Mouse (Mus musculus) liver, postnatal 0 days (tissue): Measurements from ENCODE around the gene Foxk1.

Experiments
- CTCF ChIP-seq: sonication (generic); IDR thresholded peaks from 2 replicates; pipeline ENCODE4 v1.5.1; 2016; ENCODE audit warnings: antibody characterized with exemption, low read depth
- EP300 ChIP-seq: IDR thresholded peaks from 2 replicates; pipeline ENCODE4 v1.6.1; 2016; ENCODE audit warnings: antibody characterized with exemption, low read depth, mild to moderate bottlenecking

DNA sequence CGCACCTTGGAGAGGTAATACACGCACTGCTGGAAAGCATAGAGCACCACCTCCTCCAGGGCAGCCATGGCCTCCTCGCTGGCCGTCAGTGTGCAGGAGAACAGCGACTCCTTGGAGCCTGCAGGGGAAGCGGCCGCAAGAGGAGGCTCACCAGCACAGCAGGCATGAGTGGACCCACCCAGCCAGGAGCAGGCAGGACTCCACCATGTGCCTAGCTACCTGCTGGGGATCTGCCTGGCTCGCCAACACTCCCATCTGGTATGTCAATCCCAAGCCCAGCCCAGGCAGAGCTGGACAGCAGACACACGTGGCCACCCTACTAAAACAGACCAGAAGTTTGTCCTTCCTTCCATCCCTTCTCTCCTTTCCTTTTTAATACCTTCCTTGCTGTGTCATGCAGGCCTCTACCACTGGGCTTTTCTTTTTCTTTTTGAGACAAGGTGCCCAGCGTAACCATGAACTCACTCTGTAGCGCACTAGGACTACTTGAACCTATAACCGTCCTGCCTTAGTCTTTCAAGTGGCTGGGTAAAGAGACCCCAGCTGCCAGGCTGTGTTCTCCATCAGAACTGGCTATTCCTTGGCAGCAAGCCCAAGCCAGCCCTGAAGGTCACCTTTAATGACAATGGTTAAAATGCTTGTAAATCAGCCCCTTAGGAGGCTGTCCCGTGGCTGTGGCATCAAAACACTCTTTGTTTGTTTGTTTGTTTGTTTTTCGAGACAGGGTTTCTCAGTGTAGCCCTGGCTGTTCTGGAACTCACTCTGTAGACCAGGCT lies 94.2 kb downstream of the Foxk1 start:
- TF ChIP-seq CTCF (no peak), EP300 (no peak)
